Mouse (Mus musculus) G1E (cell line): ENCODE measurements around the gene Cd34.

Experiments
- CTCF ChIP-seq: IDR thresholded peaks from 2 replicates; pipeline ENCODE4 v1.5.1; 2012; ENCODE audit warnings: low read depth, low read length, inconsistent platforms, mixed read lengths
- GATA1 ChIP-seq: IDR thresholded peaks from 2 replicates; pipeline ENCODE4 v1.6.1; 2012; ENCODE audit warnings: borderline replicate concordance, low read length, inconsistent platforms, mixed read lengths
- TAL1 ChIP-seq: conservative IDR thresholded peaks from 2 replicates; pipeline ENCODE4 v1.6.1; 2012; ENCODE audit warnings: low read depth, low read length, inconsistent platforms, mixed read lengths

- TF ChIP-seq CTCF = no peak
- no peak for TF ChIP-seq GATA1
- TF ChIP-seq TAL1 = no peak
These were observed 4.9 kb downstream of the Cd34 start for GRCm38 (mm10) chr1:194943485-194943884.
